Mouse (Mus musculus) stomach, embryonic 14.5 days (tissue): Measurements from ENCODE around the gene Mup1. TPM values are rescaled to one million over a fixed set of nuclear protein-coding genes. Genes with fewer than 3 reads are reported as not detected.
"Not testable (repeated sequence)": the region's sequence is repeated elsewhere in the genome, so short reads cannot be mapped to it uniquely, and the experiment has no call there.

ENCODE experiments used
- ATAC-seq: fragments of 200-750 bp; cut with Nextera tagmentation; 2 replicates; pipeline ENCODE4 v1.8.0; 2017; ENCODE audit warnings: low read depth, moderate TSS enrichment; ENCODE audit not compliant: insufficient number of reproducible peaks, insufficient read depth, low FRiP score
- H3K27ac ChIP-seq: fragments of 300-500 bp; sonication (generic); 2 replicates; pipeline ENCODE4 v1.5.1; 2014; ENCODE audit warnings: mild to moderate bottlenecking, low read length, moderate library complexity, mixed read lengths
- H3K27me3 ChIP-seq: fragments of 300-500 bp; sonication (generic); 2 replicates; pipeline ENCODE4 v1.6.1; 2014; ENCODE audit warnings: low read length, control low read depth, mixed read lengths; ENCODE audit not compliant: control insufficient read depth, insufficient read depth
- H3K36me3 ChIP-seq: fragments of 300-500 bp; sonication (generic); 2 replicates; pipeline ENCODE4 v1.6.1; 2014; ENCODE audit warnings: mild to moderate bottlenecking, control low read depth, low read length, moderate library complexity, mixed read lengths; ENCODE audit not compliant: control insufficient read depth, insufficient read depth
- H3K4me1 ChIP-seq: fragments of 300-500 bp; sonication (generic); 2 replicates; pipeline ENCODE4 v1.6.1; 2014; ENCODE audit warnings: low read length, control low read depth, mixed read lengths; ENCODE audit not compliant: control insufficient read depth, insufficient read depth
- H3K4me2 ChIP-seq: fragments of 300-500 bp; sonication (generic); replicated peaks from 2 replicates; pipeline ENCODE4 v1.6.1; 2014; ENCODE audit warnings: low read depth, low read length, control low read depth
- H3K4me3 ChIP-seq: fragments of 300-500 bp; sonication (generic); 2 replicates; pipeline ENCODE4 v1.5.1; 2014; ENCODE audit warnings: low read depth, low read length, control low read depth
- H3K9ac ChIP-seq: fragments of 300-500 bp; sonication (generic); replicated peaks from 2 replicates; pipeline ENCODE4 v1.6.1; 2014; ENCODE audit warnings: low read depth, mild to moderate bottlenecking, control low read depth, low read length, moderate library complexity, mixed read lengths
- H3K9me3 ChIP-seq: fragments of 300-500 bp; sonication (generic); 2 replicates; pipeline ENCODE4 v1.6.1; 2016; ENCODE audit warnings: low read depth, low read length, control low read depth; ENCODE audit not compliant: control insufficient read depth
- WGBS: fragments of 180-500 bp; shearing (Covaris S2); extraction: QIAGEN DNeasy Blood & Tissue Kit; methylation state at CpG from one replicate; pipeline ENCODE4 v1.1.7; 2014; 5-methylcytosine and 5-hydroxymethylcytosine counted together
- polyA plus RNA-seq: library from polyadenylated mRNA; unstranded; fragments of >200 nt; fragmentation: Nextera tagmentation; extraction: Ambion mirVana; gene quantifications from 2 replicates; pipeline ENCODE4 v1.2.1, GENCODE M21; 2014

Gene Mup1
- polyA plus RNA-seq = not detected in 2 replicates

DNA sequence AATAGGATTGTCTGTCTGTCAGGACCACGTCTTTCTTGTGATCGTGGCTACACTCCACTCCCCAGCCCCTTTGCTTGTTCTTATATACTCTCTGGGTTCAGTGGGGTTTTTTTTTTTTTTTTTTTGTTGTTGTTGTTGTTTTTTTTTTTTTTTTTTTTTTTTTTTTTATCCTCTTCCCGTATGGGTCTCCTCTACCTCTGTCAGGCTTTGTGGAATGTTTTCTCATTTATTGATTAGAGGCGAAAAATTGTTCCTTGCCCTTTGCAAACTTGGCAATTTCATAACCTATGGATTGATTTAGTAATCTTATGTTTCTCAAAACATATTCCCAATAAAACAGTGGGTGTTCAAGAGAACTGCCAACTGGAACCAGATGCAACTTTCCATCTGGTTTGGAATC lies at the start of gene Mup1:
Gene Mup1, minus strand, starts transcription at position 101 of the 400 bp plus-strand sequence.
- H3K9ac ChIP-seq, H3K27ac ChIP-seq, H3K4me2 ChIP-seq, H3K36me3 ChIP-seq, H3K4me3 ChIP-seq, H3K4me1 ChIP-seq, ATAC-seq, H3K9me3 ChIP-seq, H3K27me3 ChIP-seq: not testable (repeated sequence)
- WGBS = 95% methylated on average over 2 of the region's 4 CpGs

Other genes with a start within 250 kb of the Mup1 start
- not detected in 2 replicates for gene Mup9, start 80.0 kb downstream of the Mup1 start, polyA plus RNA-seq
- gene Mup10, start 80.2 kb upstream of the Mup1 start, polyA plus RNA-seq = not detected in 2 replicates
- not detected in 2 replicates for gene Mup11, start 160.5 kb upstream of the Mup1 start, polyA plus RNA-seq
- gene Mup12, start 239.4 kb upstream of the Mup1 start, polyA plus RNA-seq = not detected in 2 replicates